Mouse (Mus musculus) embryo, embryonic 11.5 days (tissue): ENCODE measurements at regions not wholly inside any gene's neighbourhood (a gene's known extent, or its start where the extent isn't known, plus 50 kb on each side); places are given as distances from the start of the nearest gene placed in this dataset.
"Not testable (repeated sequence)": the region's sequence is repeated elsewhere in the genome, so short reads cannot be mapped to it uniquely, and the experiment has no call there.

Experiments used
- DNase-seq: peaks from one replicate; pipeline ENCODE4 v3.0.0-alpha.2; 2012; ENCODE audit warnings: low read depth, low spot score

- no peak for DNase-seq
These were observed 738.2 kb upstream of the Map3k7 start for GRCm38 (mm10) chr4:31225741-31226140.

- no peak for DNase-seq
These were observed 694.9 kb upstream of the Map3k7 start for GRCm38 (mm10) chr4:31268825-31269495.

- DNase-seq = no peak
These were observed 689.8 kb upstream of the Map3k7 start for GRCm38 (mm10) chr4:31274131-31274530.

DNA sequence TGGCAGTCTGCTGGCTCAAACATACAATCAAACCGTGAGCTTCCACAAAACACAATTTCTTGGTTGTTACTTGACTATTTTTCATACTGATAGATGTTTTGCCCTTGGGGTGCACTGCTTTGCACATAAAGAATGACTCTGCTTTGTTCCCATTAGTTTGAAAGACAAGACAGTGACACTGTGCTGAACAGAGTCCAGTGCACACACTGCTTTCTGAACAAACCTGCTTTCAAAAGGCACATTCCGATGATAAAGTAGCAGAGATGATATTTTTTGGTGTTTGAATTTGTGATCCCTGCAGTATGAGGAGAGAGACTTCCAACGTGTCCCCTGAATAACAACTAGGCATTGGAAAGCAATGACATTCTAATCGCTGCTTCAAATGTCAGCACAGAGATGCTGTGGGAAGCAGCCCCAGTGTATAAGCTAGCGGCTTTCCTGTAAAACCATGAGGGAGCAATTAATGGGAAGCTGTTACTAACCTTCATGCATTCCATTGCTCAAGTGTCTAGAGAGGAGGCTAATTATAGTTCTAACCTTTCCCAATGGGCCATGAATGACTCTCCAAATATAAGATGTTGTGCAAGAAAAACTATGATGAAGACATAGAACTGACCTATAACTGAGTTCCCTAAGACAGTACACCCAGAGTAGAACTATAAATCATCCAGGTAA is 673.5 kb upstream of the Map3k7 start:
- DNase-seq = no peak

DNA sequence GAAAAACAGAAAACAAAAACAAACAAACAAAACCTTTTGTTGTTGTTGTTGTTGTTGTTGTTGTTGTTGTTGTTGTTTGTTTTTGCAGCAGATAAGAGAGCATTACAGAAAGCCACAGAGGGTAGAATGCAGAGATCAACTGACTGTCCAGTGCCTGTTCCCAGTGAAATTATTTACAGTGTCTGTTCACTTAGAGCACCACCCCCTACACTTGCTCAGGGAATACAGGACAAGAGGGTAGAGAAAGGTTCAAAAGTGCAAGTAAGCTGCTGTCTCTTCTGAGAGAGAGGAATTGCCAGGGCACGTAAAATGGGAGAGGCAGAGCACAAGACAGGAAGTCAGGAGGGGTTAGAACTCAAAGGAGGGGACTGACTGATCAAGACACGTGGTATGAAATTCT is 670.1 kb upstream of the Map3k7 start:
- DNase-seq = no peak

- DNase-seq = no peak
These were observed 666.0 kb upstream of the Map3k7 start for GRCm38 (mm10) chr4:31297848-31298247.

DNA sequence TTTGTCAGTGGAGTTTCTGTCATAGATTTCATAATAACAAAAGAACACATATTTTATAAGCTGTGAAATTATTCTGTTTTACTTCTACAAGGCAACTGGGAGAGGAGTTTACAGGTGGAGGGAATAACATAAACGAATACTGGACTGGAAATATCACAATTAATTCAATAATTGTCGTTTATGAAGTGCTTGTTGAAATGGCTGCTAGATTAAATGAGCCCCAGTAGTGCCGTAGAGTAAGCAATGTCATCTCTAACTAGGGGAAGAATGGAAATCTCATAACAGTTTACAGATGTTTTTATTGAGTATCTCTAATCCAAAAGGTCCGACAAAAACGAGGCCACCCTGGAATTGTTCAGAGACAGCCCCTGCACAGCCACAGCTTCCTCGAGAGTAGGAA is 644.6 kb upstream of the Map3k7 start:
- DNase-seq = no peak

DNA sequence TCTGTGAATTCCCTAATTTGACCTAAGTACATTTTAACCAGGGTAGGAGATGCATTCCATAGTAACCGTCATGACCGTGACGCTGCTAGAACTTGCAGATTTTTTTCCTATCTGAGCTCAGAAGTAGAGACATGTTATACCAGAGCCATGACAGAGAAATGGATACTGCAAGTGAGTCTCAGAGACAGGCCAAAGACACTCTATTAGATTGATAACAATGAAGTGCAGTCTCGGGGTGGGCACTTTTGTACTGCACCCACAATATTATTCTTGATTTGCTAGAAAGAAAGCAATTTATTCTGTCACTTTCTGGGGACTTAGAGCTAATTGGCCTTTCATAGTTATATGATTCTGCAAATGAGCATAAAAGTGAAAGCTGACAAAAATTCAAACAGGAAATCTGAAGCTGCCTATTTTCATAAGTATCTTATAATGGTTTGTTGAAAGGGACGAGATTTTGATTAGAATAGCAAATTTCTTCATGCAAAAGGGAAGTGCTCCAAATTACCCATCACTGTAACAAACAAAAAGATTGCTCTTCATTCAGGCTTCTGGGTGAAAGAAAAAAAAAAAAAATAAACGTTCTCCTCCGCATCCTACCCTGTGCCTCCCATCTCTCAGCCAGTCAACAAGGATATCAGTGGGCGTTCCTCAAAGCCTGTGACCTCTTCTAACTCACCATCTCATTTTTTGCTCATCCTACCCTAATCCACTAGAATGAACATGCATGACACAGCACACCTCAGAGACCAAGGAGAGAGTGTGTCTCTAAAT is 643.0 kb upstream of the Map3k7 start:
- no peak for DNase-seq

GRCm38 (mm10) chr4:31323816-31324215 is 640.1 kb upstream of the Map3k7 start:
- no peak for DNase-seq

DNA sequence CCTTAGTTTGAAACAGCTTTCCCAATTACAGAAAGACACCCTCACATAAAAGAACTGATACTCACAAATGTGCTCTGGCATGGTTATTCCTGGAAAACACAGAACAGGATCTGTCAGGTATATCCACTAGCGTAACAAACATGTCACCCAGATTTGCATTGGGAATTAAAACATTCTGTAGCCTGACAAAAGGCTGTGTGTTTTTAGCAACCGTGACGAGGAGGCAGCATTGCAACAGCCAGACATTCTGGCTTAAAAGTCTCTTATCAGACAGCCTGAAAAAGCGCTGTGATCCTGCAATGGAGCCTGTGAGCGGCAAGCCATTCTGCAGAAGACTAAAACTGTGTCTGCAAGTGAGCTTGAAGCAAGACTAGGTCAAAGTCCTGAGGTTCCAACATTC is 635.1 kb upstream of the Map3k7 start:
- no peak for DNase-seq

GRCm38 (mm10) chr4:31331053-31331452 is 632.8 kb upstream of the Map3k7 start:
- no peak for DNase-seq

GRCm38 (mm10) chr4:31335686-31336085 is 628.2 kb upstream of the Map3k7 start:
- DNase-seq = no peak

DNA sequence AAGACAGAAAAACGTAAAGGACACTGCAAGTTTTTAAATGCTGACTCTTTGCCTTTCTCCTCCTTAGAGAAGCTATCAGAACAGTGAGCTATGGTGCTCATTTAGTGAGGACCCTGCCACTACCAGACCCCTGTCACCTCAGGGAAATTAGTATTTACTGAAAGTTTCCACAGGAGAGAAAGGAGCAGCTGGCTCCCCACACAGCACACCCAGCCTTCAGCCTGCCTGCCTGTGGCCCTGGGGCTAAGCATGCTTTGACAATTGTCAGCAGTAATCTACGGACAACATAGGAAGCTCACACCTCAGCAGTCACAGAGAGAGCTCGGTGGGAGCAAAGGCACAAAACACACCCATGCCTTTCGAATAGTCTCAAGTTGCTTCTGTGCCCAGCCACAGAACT is 625.9 kb upstream of the Map3k7 start:
- DNase-seq = no peak

DNA sequence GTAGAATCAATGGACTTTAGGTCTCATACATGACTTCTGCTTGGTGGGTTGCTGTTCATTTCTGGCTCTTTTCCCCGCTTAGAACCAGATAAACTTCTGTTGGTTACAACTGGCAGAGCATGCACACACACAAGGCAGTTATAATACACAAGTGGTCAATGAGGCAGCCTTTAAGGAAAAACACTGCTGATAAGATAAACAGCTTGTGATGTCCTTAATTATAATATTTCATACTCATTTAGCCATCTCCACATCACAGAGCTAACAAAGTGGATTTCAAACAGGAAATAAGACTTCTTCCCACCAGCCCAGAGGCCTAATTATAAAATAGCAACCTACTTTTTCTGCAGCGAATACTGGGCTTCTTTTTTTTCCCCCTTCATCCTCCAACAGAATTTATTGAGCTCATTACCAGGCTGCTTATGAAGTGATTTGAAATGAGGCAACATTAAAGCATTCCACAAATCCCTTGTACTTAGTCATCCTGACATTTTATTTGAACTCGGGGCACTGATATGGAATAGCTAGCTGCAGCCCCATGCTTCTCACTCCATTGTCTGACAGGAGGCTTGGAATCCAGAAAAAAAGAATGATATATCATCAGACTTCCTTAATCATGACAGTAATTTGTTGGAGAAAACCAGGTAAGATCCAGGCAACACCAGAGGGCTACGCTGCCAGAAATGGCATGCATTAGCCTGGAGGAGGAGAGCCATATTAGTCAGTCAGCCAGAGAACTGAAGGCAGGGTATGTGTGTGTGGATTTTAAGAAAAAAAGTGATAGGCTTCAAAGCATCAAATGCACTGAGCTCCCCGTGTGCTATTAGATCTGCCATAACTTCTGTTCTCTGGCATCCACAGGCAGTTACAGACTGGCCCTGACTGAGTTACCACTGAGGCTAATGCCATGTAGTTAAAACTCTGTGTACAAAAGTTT is 620.3 kb upstream of the Map3k7 start:
- no peak for DNase-seq

- DNase-seq = not testable (repeated sequence)
These were observed 609.9 kb upstream of the Map3k7 start for GRCm38 (mm10) chr4:31354046-31354445.

DNA sequence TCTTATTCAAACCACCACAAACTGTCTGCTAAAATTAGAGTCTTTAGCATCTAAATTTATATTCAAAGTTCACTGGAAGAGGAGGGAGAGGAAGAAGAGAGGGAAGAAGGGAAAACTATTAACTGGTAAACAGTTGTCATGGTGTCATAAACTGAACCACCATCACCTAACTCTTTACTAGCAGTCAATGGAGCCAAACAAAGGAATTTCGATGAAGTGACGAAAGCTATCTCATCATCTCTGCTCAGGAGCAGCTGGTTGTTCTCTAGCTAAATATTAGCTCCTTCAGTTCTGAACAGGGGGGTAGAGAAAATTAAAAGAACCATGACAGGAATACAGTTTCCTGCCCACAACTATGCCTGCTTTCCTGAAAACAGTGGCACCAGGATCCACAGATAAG is 608.9 kb upstream of the Map3k7 start:
- DNase-seq = no peak

- DNase-seq = no peak
These were observed 597.7 kb upstream of the Map3k7 start for GRCm38 (mm10) chr4:31366172-31366571.

- DNase-seq = no peak
These were observed 596.9 kb upstream of the Map3k7 start for GRCm38 (mm10) chr4:31367031-31367430.

DNA sequence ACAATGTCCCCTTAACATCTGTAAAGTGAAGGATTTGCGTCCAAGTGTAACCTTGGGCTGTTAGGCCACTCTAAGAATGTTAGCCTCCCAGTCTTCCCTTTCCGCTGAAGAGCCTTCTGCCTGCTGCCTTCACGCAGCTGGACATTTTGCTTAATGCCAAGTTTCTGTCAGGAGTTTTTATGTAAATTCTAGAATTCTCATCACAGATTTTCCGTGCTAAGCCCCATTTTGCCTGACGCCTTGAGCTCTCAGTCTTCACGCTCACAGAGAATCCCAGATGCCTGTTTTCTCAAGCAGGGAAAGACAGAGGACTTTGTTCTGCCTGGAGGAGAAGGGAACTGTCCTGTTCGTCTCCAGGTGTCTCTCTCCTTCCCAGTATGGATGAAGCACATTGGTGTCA is 593.8 kb upstream of the Map3k7 start:
- no peak for DNase-seq

- no peak for DNase-seq
These were observed 582.6 kb upstream of the Map3k7 start for GRCm38 (mm10) chr4:31381069-31381969.
